Mouse (Mus musculus): ENCODE measurements around the gene 4930562C15Rik.
"Not testable (repeated sequence)": the region's sequence is repeated elsewhere in the genome, so short reads cannot be mapped to it uniquely, and the experiment has no call there.

4930562C15Rik gene

DNA sequence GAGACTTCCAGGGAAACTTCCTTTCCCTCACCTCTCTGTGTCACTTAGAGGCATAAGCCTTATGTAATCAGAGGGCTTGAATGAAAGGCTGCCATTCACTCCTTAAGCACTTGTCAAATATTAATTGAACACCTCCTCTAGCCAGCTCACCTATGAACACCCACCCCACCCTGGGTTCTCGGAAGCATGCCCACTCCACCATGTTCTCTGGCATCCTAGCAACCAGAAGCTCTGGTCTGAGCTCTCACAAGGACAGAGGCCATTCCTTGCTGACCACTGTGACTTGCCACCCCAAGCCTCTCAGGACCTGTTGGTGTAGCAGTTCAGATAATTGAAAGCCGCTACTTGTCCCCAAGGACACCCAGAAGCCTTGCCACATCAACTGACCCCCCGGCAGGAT, at the start of gene 4930562C15Rik:
4930562C15Rik (plus strand) TSS at position 226 of the 400 bp plus-strand sequence.
- DNase-seq (ENCODE audit: low spot score), result no peak

DNA sequence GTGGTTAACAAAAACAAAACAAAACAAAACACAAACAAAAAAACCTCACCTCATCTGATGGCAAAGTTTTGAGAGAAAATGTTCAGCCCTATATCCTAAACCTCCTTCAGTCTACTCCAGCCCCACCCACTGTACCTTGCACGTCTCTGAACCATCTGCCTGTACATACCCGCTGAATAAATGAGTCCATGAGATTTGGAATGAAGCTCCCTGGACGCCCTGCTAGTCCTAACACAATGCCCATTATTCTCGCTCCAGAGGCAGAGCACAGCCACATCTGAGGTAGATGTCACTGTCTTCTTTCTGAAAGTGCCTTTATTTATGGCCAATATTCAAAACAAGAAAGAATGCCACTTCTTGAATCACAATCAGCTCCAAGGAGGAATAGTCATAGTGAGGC, 49.5 kb upstream of the 4930562C15Rik start:
- no peak for DNase-seq (ENCODE audit: low spot score)

DNA sequence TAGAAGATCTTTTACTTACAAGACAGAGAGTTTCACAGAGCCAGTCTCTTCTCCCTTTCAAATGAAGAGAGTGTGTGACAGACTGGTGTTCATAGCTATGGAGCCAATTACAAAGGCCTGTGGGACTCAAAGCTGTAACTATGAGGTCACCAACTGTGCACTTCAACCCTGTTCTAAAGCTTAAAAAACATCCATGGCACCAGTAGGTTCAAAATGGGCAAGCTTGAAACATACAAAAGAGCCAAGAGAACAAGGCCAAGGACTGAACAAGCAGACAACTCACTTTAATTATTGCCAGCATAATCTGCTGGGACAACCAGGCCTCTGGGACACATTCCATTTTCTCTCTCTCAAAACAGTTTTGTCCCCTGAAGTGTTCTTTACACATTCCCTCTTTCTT, 47.0 kb upstream of the 4930562C15Rik start:
- no peak for DNase-seq (ENCODE audit: low spot score)

DNA sequence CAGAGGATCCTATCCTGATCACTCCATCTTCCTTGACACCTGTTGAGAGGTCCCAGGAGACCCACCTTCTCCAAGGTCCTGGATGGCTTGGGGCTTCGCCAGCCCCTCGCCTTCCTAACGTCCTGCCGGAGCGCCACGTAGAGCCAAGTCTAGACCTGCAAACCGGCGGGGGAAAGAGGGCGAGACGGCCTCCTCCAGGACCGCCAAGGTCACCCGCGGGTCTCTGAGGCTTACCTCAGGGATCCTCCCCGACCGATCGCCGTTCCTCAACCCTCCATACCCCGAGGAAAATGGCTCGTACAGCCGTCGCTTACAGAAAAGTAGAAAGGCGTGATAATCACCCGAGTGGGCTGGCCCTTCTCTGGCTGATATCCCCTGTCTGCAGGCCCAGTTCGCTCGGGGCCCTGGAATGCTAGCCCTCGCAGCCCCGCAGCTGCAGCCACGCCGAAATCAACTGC, 45.9 kb upstream of the 4930562C15Rik start:
- DNase-seq (ENCODE audit: low spot score), result peak; percentile 53

DNA sequence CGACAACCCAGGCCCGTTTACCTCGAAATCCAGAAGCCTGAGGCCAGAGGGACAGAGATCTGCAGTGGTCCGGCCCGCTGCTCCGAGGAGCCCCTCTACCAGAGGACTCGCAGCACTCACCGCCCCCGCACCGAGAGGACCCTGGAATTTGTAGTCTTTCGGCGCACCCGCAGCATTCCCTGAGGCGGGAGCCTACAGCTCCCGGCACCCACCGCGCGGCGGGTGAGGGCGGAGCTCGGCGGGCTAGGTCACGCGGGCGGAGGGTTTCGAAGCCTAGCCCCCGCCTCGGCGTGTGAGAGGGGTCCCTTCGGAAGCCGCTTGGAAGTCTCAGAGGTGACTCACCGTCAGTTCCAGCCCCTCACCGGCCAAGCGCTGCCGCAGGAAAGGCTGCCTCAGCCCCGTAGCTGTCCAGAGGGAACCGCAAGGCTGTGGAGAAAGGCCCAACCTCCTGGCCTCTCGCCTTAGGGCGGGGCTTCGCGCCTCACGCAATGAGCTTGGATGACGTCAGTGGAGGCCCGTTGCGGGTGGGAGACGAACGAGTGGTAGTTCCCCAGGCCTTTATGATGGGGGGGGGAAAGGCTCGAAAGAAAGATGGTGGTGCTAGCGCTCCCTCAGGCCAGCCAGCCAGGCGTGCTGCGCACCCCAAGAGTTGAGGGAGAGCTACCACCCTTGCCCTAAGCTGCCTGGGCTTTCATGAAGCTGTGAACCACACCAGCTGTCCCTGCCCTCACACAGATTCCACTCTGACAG, 45.2 kb upstream of the 4930562C15Rik start, which contains the start of gene Cdip1:
Cdip1 (minus strand) TSS at position 483 of the 750 bp plus-strand sequence.
- peak; percentile 97 for DNase-seq (ENCODE audit: low spot score)

DNA sequence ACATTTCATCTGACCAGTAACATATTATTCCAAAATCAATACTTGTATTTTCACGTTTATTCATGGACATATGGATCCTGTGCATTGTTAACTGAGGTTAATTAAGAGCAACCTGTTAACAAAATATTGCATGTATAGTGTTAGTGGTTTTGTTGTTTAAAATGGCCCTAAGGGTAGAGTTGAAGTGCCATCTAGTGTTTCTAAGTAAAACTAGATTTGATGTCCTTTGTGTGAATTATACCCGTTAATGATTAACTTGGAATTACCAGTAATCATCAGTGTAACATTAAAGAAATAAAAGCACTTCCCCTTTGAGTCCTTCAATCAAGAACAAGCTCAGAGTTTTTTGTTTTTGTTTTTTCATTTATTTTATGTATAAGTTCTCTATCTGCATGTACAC, 43.9 kb upstream of the 4930562C15Rik start:
- no peak for DNase-seq (ENCODE audit: low spot score)

DNA sequence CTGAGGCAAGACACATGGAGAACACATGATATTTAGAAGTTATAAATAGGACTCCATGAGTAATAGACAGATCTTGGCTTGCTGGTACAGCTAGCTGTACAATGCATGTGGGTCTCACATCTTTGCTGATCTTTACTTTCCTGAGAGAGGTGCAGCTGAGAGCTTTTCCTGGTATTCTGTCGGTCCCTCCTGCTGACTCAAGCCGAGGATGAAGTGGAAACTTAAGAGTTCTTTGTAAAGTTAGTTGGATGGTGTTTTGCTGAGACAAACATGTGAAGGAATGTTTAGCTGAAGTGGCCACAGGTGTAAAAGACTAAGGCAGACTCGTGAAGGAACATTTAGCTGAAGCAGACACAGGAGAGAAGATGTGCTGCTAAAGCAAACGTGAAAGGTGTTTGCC, 38.6 kb upstream of the 4930562C15Rik start:
- no peak for DNase-seq (ENCODE audit: low spot score)

DNA sequence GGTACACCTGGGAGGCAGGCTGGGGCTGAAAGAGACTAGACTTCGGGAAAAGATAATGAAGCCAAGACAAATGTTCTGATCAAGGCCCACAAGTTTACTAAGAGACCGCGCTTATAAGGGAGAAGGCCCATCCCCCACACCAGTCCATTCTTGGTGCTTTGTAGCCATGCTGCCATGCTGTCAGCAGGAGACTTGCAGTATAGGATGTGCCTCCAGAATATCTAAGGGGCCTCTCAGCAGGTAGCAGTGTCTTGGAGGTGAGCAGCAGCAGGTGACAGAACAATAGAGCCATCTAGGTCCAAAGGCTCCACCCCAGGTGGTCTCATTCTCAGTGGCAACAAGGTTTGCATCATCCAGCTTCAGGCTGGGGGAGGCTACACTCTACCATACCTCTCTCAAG, 16.9 kb upstream of the 4930562C15Rik start:
- no peak for DNase-seq (ENCODE audit: low spot score)

DNA sequence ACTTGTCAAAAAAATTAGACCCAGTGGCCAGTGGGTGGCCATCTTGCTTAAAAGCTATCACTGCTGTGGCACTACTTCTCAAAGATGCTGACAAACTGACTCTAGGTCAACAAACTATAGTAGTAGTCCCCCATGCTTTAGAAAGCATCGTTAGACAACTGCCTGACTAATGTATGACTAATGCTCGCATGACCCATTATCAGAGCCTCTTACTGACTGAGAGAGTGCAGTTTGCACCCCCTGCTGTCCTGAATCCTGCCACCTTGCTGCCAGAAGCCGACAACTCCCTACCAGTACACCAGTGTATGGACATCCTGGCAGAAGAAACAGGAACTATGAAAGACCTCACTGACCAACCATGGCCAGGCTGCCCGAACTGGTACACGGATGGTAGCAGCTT, 10.8 kb upstream of the 4930562C15Rik start:
- DNase-seq (ENCODE audit: low spot score), result not testable (repeated sequence)

DNA sequence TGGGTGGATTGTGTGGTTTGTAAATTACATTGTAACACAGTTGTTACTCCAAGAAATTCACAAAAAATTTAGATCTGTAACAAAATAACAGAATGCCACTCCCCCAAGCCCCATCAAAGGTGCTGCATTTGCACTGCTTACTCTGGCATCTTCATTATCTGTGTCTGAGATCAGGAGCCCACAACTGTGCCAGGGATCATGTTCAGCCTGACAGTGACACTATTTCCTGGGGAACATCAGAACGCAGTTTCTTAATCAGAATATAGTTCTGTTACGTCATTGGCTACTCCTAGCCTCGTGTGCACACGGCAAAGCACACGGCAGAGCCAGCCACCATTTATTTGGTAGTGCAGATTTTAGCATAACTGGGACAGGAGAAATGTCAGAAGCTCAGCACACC, 7.6 kb upstream of the 4930562C15Rik start:
- no peak for DNase-seq (ENCODE audit: low spot score)

DNA sequence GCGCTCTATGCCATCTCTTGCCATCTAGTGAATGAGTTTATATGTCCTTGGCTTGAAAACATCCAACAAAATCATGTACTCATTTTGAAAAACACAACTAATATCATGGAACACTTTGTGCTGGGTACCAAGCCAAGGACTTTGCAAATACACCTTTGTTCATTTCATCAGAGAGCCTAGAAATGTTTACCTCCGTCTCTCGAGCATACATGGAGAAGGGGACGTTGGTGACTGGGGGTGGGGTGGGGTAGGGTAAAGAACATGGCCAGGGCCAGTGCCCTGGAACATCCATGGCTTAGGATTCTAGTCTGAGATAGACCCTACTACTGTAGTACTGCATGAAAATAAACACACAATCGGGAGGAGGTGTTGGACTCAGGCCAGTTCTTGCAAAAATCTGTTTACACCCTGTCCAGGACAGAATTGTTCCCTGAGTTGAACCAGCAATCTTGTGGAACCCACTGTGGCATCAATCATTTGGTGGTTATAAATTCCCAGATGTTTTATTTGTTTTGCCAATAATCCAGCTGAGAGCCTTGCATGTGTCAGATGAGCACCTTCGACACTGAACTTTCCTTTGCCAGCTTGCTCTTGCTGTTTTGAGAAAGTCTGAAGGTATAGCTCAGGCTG, 5.8 kb upstream of the 4930562C15Rik start:
- DNase-seq (ENCODE audit: low spot score), result no peak

DNA sequence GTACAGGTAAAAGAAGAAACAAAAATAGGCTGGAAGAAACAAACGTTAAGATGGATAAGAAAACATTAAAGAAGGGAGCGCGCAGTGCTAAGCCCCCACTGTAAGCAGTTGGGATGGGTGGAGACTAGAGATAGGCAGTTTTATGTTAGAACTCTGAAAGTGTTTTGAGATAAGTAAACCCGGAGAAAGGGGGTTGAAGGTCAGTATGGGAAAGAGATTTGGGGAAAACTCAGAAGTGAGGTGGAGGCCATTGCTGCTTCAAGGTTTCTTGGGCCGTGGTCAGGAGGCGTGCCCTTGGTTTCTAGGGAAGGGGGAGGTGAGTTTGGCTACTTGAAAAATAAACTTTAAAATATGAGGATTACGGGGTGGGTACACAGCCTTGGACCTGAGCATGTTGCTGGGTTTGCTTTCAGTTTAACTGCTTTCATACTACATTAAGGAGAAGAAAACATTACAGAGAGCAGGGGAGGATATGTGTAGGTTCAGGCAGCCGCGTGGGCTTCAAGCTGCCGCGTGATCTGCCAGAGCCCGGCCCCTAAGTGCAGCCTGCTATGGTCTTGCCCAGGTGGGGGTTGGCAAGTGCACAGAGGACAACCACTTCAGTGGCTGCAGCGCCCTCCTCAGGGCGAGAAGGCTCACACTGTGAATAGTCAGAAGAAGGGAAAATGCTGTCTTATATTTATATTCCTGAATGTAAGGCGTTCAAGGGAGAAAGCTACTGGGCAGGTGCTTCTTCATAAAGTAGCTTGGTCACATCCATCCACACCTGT, 3.4 kb upstream of the 4930562C15Rik start:
- no peak for DNase-seq (ENCODE audit: low spot score)

DNA sequence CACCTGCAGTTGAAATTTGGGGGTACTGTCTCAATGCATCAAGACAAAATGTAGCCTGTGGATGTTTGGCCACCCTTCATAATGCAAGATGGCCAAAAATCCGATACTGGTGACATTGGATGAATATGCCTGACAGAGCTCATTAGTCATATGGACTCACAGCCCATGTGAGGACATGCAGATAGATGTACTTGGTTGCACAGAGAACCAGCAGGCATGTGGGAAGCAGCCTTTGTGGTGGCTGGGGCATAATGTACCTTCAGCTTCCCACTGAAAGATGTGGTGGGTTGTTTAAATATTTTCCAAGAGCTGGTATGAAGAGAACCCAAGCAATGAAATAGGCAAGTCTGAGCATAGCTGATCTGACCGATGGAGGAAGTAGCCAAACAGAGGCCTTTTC, 1.4 kb upstream of the 4930562C15Rik start:
- no peak for DNase-seq (ENCODE audit: low spot score)

DNA sequence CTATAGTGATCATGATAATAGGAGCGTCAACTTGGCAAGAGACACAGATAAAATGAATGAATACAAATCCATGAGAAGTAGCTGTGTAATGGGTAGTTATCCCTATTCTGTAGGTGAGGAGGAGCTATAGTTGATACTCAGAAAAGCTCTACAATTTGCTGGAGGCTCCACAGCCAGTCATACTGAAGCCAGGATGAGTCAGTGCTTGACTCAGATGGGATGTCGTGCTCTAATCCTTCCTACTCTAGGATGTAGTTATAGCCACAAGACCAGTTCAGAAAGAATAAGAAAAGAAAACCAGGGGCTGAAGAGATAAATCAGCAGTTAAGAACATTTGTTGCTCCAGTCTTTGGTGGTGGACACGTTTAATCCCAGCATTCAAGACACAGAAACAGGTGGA, 2.4 kb downstream of the 4930562C15Rik start:
- no peak for DNase-seq (ENCODE audit: low spot score)

DNA sequence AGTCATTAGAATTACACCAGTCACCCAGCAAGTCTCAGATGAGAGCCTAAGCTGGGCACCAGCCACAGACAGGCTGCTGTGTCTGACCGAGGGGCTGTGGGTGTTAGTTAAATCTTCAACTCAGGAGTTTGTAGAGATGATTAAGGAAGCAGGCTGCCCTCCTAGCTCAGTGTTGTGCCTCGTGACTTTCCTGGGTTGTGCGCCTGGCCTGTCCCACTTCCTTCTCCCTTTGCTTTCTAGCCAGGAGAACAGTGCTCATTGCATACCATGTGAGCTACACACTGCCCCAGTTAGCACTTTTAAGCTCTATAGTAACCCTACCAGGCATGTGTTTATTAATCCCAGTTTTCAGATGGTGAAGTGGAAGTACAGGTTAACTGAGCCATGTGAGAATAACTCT, 4.3 kb downstream of the 4930562C15Rik start:
- DNase-seq (ENCODE audit: low spot score), result no peak

DNA sequence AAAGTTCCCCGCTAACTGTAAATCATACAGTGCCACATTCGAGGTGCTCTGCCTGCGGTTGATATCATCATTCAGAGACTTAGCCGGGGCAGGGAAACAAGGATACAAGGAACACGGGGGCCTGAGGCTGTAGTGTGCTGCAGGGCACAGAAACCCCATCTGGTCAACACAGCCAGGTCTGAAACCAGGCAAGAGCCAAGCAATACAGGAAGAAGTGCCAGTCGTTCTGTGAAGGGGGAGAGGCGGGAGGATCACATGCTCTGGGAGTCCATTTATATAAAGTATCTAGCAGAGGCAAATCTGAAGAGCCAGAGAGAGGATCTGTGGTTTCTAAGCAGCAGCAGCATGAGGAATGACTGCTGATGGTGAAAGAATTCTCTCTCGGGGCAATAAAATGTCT, 5.0 kb downstream of the 4930562C15Rik start:
- no peak for DNase-seq (ENCODE audit: low spot score)

DNA sequence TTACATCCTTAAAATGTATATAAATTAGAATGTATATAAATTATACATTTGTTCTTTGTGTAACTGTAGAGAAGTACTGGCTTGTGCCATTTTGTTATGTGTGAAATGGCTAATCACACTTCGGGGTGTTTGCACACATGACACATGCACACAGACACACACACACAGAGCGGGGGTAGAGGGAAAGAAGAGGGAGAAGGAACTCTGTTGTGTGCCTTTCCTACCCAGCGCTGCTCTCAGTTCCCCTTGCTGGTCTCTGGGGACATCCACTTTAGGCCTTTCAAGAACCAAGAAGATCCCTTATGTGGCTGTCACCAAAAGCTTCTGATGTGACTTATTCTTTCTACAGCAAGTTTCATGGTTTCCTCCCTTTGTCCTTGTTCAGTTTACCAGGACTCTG, 11.8 kb downstream of the 4930562C15Rik start:
- no peak for DNase-seq (ENCODE audit: low spot score)

DNA sequence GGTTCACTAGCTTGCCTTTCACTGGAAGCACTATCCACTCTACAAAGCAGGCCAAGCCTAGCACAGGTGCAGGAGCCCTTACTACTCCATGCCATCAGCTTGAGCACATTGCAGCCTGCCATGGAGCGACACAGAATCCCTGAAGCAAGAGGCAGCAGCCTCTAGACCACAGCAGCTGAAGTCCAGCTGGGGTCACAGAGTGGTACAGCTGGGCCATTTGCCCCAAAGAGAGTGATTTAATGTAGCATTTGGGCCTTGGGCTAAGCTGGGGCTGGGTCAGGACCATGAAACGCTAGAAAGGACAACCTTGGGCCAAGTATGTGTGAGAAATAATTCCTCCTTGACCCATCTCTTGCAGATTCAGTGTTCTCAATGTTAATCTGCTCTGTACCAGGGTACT, 12.9 kb downstream of the 4930562C15Rik start:
- no peak for DNase-seq (ENCODE audit: low spot score)

DNA sequence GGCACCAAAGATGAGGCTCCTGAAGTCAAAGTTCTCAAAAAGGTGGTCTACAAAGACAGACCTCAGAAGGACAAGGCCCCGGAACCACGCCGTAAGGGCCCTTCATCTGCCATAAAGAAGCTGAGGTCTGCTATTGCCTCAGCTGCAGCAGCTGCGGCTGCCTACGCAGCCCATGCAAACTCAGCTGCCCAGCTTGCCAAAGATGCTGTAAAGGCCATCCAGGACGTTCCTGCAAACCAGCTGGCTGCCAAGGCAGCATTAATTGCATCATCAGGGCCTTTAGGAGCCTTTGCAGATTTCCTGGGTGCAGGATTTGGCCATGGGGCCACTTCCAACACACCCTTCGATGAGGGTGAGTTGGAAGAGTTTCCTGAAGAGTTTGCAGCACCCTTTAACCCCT, 15.1 kb downstream of the 4930562C15Rik start:
- DNase-seq (ENCODE audit: low spot score), result no peak

DNA sequence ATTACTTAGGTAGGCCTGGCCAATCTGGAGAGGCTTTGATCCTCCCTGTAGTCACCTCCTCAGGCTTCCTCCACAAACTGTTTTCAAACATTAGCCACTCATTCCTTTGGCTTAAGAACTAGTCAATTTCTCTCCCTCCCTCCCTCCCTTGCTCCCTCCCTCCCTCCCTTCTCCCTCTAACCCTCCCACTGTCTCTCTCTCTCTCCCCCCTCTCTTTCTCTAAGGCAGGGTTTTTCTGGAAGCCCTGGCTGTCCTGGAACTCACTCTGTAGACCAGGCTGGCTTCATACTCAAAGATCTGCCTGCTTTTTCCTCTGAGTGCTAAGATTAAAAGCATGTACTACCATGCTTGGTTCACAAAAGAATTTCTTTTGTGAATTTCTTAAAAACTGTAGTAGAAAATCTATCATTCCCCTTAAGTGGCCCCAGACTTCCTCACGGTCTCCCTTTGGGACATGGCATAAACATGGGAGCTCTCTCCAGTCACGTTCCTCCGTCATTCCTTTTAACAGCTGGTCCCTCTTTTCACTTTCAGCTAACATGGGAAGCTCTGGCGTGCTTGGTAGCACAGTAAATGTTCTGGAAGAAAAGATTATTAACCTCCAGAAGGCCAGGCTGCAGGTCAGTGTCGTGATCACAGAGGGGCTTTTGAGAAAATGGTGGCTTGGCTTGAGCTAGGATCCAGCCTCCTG, 15.9 kb downstream of the 4930562C15Rik start:
- DNase-seq (ENCODE audit: low spot score), result no peak

DNA sequence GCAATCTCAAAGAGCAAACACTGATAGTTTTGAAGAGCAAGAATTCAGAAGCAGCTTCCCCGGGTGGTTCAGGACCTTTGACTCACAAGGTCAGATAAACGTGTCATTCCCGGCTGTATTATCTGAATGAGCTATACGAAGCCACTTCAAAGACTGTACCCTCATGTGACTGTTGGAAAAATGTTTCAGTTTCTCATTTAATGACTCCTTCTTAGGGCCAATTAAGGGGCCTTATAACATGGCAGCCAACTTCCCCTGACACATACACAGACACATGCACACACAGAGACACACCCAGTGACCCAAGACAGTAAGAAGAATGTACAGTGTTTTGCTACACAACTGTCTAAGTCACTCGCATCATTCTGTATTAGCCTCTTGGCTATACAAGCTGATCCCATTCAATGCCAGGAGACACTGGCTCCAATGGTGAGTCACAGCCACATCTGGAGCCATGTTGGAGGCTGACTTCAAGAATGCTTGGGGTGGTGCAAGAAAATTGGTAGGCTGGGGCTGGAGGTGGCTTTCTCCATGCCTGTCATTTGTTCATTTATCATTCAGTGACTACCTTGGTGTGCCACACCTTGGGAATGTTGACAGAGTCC, 19.9 kb downstream of the 4930562C15Rik start:
- DNase-seq (ENCODE audit: low spot score), result no peak

DNA sequence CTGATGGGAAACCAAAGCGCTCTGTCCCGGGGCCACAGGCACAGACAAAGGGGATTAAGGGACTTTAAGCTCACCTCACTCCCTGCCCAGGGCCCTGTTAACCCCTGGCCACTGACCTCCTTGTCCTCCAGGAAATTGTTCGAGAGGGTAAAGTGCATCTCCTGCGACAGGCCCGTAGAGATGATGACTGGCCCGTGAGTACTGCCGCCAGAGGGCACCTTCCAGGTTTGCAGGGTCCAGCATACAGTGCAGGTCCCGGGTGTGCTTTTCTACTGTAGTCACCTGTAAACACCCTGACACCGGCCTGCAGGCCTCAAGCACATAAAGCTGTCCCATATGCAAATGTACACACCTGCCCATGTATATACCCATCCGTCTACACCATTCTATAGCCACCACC, 26.2 kb downstream of the 4930562C15Rik start:
- no peak for DNase-seq (ENCODE audit: low spot score)

Measured in embryo, embryonic 10.5 days (tissue).